Mouse (Mus musculus): ENCODE measurements at regions not wholly inside any gene's neighbourhood (a gene's known extent, or its start where the extent isn't known, plus 50 kb on each side); places are given as distances from the start of the nearest gene placed in this dataset.
"Not testable (repeated sequence)": the region's sequence is repeated elsewhere in the genome, so short reads cannot be mapped to it uniquely, and the experiment has no call there.

- H3K9me3 ChIP-seq: no peaks in the 10 kb centered on the region
- peaks cover 14% of the 10 kb centered on the region for H3K4me1 ChIP-seq
- no peak overlapping the region for H3K4me3 ChIP-seq
- H3K27me3 ChIP-seq (ENCODE audit: insufficient read depth, poor library complexity, severe bottlenecking): no peaks in the 10 kb centered on the region
- DNase-seq (ENCODE audit: low spot score): peak; percentile 92
- H3K36me3 ChIP-seq: no peaks in the 10 kb centered on the region
- WGBS: 8% methylated on average over 2 of the region's 2 CpGs
- peak overlapping the region; percentile 73; the same call in 1 of the 2 replicates for H3K27ac ChIP-seq
Measured at GRCm38 (mm10) chr12:32122915-32123314, 61.8 kb upstream of the Prkar2b start.

- DNase-seq (ENCODE audit: low spot score); H3K27ac ChIP-seq; H3K27me3 ChIP-seq (ENCODE audit: insufficient read depth, poor library complexity, severe bottlenecking); H3K36me3 ChIP-seq; H3K4me3 ChIP-seq; H3K9me3 ChIP-seq: not testable (repeated sequence)
- 81% methylated on average over 1 of the region's 1 CpGs for WGBS
- H3K4me1 ChIP-seq: peaks cover 10% of the 10 kb centered on the region
Measured at GRCm38 (mm10) chr12:32122007-32122406, 60.9 kb upstream of the Prkar2b start.

GRCm38 (mm10) chr12:32112691-32113090 lies 51.6 kb upstream of the Prkar2b start:
- H3K9me3 ChIP-seq: no peaks in the 10 kb centered on the region
- H3K4me1 ChIP-seq: peaks cover 30% of the 10 kb centered on the region
- peak; percentile 71 for DNase-seq (ENCODE audit: low spot score)
- no peaks in the 10 kb centered on the region for H3K36me3 ChIP-seq
- H3K27ac ChIP-seq: 0 out of 2 replicates have a peak overlapping the region, but pooled peaks have one; percentile 89
- 58% methylated on average over 5 of the region's 5 CpGs for WGBS
- no peak overlapping the region for H3K4me3 ChIP-seq
- H3K27me3 ChIP-seq (ENCODE audit: insufficient read depth, poor library complexity, severe bottlenecking): no peaks in the 10 kb centered on the region

GRCm38 (mm10) chr12:32111508-32112119 lies 50.5 kb upstream of the Prkar2b start:
- Histone ChIP-seq H3K4me3 (peak overlapping the region; percentile 18; the same call in 1 of the 2 replicates), H3K9me3 (no peaks in the 10 kb centered on the region), H3K36me3 (no peaks in the 10 kb centered on the region), H3K4me1 (peaks cover 30% of the 10 kb centered on the region), H3K27me3 (ENCODE audit: insufficient read depth, poor library complexity, severe bottlenecking) (no peaks in the 10 kb centered on the region), H3K27ac (peak overlapping the region; percentile 89)
- DNase-seq (ENCODE audit: low spot score): peak; percentile 70
- WGBS: 44% methylated on average over 7 of the region's 7 CpGs

GRCm38 (mm10) chr12:32110903-32111302 lies 49.8 kb upstream of the Prkar2b start:
- H3K27ac ChIP-seq: peak overlapping the region; percentile 89
- H3K9me3 ChIP-seq: no peaks in the 10 kb centered on the region
- H3K27me3 ChIP-seq (ENCODE audit: insufficient read depth, poor library complexity, severe bottlenecking): no peaks in the 10 kb centered on the region
- H3K4me1 ChIP-seq: peaks cover 30% of the 10 kb centered on the region
- H3K36me3 ChIP-seq: no peaks in the 10 kb centered on the region
- no peak overlapping the region for H3K4me3 ChIP-seq
- DNase-seq (ENCODE audit: low spot score): peak; percentile 92
- WGBS: 31% methylated on average over 5 of the region's 5 CpGs
